Mouse (Mus musculus) neural tube, embryonic 12.5 days (tissue): Measurements from ENCODE around the gene Dusp5. TPM values are rescaled to one million over a fixed set of nuclear protein-coding genes. Genes with fewer than 3 reads are reported as not detected.

Experiments used
- polyA plus RNA-seq: library from polyadenylated mRNA; unstranded; fragments of >200 nt; fragmentation: Nextera tagmentation; extraction: Ambion mirVana; gene quantifications from 2 replicates; pipeline ENCODE4 v1.2.1, GENCODE M21; 2016

Gene Dusp5
- polyA plus RNA-seq, 1 experiment from 2014 or later, result 3.8 TPM

Other genes starting within 250 kb of the Dusp5 start
- gene Mxi1, start 218.6 kb upstream of the Dusp5 start, polyA plus RNA-seq, result 67.6 and 74.8 TPM in 2 replicates
- gene Gm10197, start 157.3 kb upstream of the Dusp5 start, polyA plus RNA-seq, result not detected in 2 replicates
- 40.4 and 42.5 TPM in 2 replicates for gene Smndc1, start 138.5 kb upstream of the Dusp5 start, polyA plus RNA-seq
- 351 and 372 TPM in 2 replicates for gene Nutf2-ps1, start 60.0 kb downstream of the Dusp5 start, polyA plus RNA-seq
- 71.1 and 75.8 TPM in 2 replicates for gene Smc3, start 71.3 kb downstream of the Dusp5 start, polyA plus RNA-seq
- gene Rbm20, start 148.2 kb downstream of the Dusp5 start, polyA plus RNA-seq, result 0.97 and 0.98 TPM in 2 replicates